Mouse (Mus musculus): ENCODE results near the gene Vmn2r60.
"Not testable (repeated sequence)": the region's sequence is repeated elsewhere in the genome, so short reads cannot be mapped to it uniquely, and the experiment has no call there.

The Vmn2r60 gene

DNA sequence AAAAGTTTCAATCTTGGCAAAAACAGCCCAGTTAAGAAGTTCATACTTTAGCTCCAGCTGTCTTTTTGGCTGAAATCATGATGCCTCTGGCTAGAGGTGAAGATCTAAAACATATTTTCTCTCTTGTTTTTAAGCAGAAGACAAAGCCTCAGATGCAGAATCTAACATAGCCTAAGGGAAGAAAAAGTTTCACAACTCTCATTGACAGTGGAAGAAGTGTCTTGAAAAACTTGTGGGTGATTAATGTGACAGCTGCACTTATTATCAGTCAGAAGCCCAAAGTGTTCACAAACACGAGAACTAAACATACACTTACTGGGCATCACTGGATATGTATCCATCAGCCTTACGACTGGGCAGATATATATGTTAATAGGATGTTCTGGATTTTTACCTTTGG, at the start of gene Vmn2r60:
Gene Vmn2r60, plus strand, starts transcription at position 301 of the 400 bp plus-strand sequence.
- no peak for DNase-seq

DNA sequence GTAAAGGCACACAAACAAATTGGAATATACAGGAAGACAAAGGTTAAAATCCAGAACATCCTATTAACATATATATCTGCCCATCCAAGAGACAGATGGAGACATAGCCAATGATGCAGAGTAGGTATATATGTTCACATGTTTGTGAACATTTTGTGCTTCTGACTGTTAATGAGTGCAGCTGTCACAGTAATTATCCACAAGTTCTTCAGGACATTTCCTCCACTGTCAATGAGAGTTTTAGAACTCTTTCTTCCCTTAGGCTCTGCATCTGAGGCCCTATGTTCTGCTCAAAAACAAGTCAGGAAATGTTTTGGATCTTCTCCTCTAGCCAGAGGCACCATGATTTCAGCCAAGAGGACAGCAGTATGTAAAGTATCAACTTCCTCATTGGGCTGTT, 48.6 kb upstream of the Vmn2r60 start, which contains the start of gene Vmn2r59:
Gene Vmn2r59, minus strand, starts transcription at position 101 of the 400 bp plus-strand sequence.
- DNase-seq, result no peak

DNA sequence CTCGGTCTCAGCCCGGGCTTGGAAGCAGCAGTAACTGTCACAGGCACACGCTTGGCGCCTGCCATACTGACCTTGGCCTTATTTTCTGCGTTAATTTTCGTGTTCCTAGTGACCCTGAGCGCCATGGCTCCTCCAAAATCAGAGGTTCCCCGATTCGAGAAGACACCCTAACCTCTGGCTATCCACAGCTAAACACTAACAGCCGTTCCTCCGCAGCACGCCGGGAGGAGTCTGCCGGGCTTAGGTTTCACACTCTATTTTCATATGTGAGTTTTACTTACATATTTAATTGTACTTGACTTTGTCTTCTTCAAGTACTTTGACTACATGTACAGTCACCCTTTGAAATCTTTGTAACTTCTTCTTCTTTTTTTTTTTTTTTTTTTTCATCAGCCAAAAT, 509 bp upstream of the Vmn2r60 start:
- not testable (repeated sequence) for DNase-seq
